Mouse (Mus musculus) thymus, adult 2 months (tissue): ENCODE results near the gene Omg. TPM values are rescaled to one million over a fixed set of nuclear protein-coding genes. Genes with fewer than 3 reads are reported as not detected.

Source experiments
- DNase-seq: peaks from one replicate; pipeline ENCODE4 v3.0.0; 2021
- H3K27ac ChIP-seq: fragments of 200-500 bp; 2 replicates; pipeline ENCODE4 v1.5.1; 2012; ENCODE audit warnings: low read length, control low read depth; ENCODE audit not compliant: control insufficient read depth, insufficient read depth
- H3K27me3 ChIP-seq: fragments of 200-500 bp; 2 replicates; pipeline ENCODE4 v1.6.1; 2012; ENCODE audit warnings: mild to moderate bottlenecking, low read length, moderate library complexity, mixed read lengths; ENCODE audit not compliant: control insufficient read depth, insufficient read depth
- H3K36me3 ChIP-seq: fragments of 200-500 bp; 2 replicates; pipeline ENCODE4 v1.6.1; 2012; ENCODE audit warnings: mild to moderate bottlenecking, low read length, moderate library complexity; ENCODE audit not compliant: control insufficient read depth, insufficient read depth
- H3K4me1 ChIP-seq: fragments of 200-500 bp; replicated peaks from 2 replicates; pipeline ENCODE4 v1.6.1; 2012; ENCODE audit warnings: low read length; ENCODE audit not compliant: control insufficient read depth, insufficient read depth
- H3K4me3 ChIP-seq: fragments of 200-500 bp; 2 replicates; pipeline ENCODE4 v1.5.1; 2012; ENCODE audit warnings: mild to moderate bottlenecking, low read length, control low read depth, moderate library complexity; ENCODE audit not compliant: control insufficient read depth, insufficient read depth
- CTCF ChIP-seq: fragments of 200-500 bp; IDR thresholded peaks from 2 replicates; pipeline ENCODE4 v1.5.1; 2012; ENCODE audit warnings: mild to moderate bottlenecking, control low read depth, low read length, moderate library complexity, borderline replicate concordance; ENCODE audit not compliant: control insufficient read depth, poor library complexity, insufficient read depth; ENCODE audit errors: extremely low read depth
- POLR2A ChIP-seq: fragments of 200-500 bp; IDR thresholded peaks from 2 replicates; pipeline ENCODE4 v1.6.1; 2012; ENCODE audit warnings: mild to moderate bottlenecking, low read length, control low read depth, moderate library complexity; ENCODE audit not compliant: control insufficient read depth, poor library complexity, insufficient read depth; ENCODE audit errors: extremely low read depth
- WGBS: fragments of 180-500 bp; shearing (Covaris S2); methylation state at CpG from one replicate; pipeline ENCODE4 v1.1.7; 2018; 5-methylcytosine and 5-hydroxymethylcytosine counted together
- polyA plus RNA-seq: library from polyadenylated mRNA; depleted of rRNA; stranded (reverse); fragments of >200 nt; gene quantifications from 2 replicates; pipeline ENCODE4 v1.2.3, GENCODE M21; 2012; rRNA removed

Gene Omg
- 0.05 and 0.23 TPM in 2 replicates for polyA plus RNA-seq

GRCm38 (mm10) chr11:79503845-79504244 is at the start of gene Omg:
Gene Omg (minus strand): TSS chr11:79504084.
- no peak within 1 kb of the TSS for H3K4me3 ChIP-seq
- 90% methylated on average over 8 of the region's 8 CpGs for WGBS
- no peaks in the 10 kb centered on the region for H3K36me3 ChIP-seq
- DNase-seq, result no peak
- no peak within 1 kb of the TSS for H3K27ac ChIP-seq
- no peaks in the 10 kb centered on the region for H3K27me3 ChIP-seq
- TF ChIP-seq CTCF, result no peak
- TF ChIP-seq POLR2A, result no peak
- H3K4me1 ChIP-seq, result no peaks in the 10 kb centered on the region

GRCm38 (mm10) chr11:79552622-79553021 is 48.7 kb upstream of the Omg start:
- TF ChIP-seq CTCF (no peak), POLR2A (no peak)
- Histone ChIP-seq H3K27ac (no peak overlapping the region), H3K27me3 (no peaks in the 10 kb centered on the region), H3K36me3 (0 out of 2 replicates have a peak, but pooled peaks cover 3% of the 10 kb centered on the region), H3K4me3 (no peak overlapping the region), H3K4me1 (no peaks in the 10 kb centered on the region)
- no peak for DNase-seq
- WGBS, result 5% methylated on average over 1 of the region's 1 CpGs

- no peaks in the 10 kb centered on the region for H3K4me1 ChIP-seq
- no peak for DNase-seq
- H3K27me3 ChIP-seq, result no peaks in the 10 kb centered on the region
- WGBS, result 98% methylated on average over 3 of the region's 3 CpGs
- H3K4me3 ChIP-seq, result no peak overlapping the region
- H3K27ac ChIP-seq, result no peak overlapping the region
- no peak for TF ChIP-seq POLR2A
- TF ChIP-seq CTCF, result no peak
- no peaks in the 10 kb centered on the region for H3K36me3 ChIP-seq
Measured at GRCm38 (mm10) chr11:79536293-79536692, 32.4 kb upstream of the Omg start.

- DNase-seq, result no peak
- H3K4me3 ChIP-seq, result no peak overlapping the region
- H3K4me1 ChIP-seq, result peaks cover 4% of the 10 kb centered on the region
- H3K36me3 ChIP-seq, result no peaks in the 10 kb centered on the region
- H3K27me3 ChIP-seq, result no peaks in the 10 kb centered on the region
- no peak overlapping the region for H3K27ac ChIP-seq
- no peak for TF ChIP-seq CTCF
- no peak for TF ChIP-seq POLR2A
- 40% methylated on average over 4 of the region's 4 CpGs for WGBS
Measured at GRCm38 (mm10) chr11:79535554-79535953, 31.7 kb upstream of the Omg start.

- TF ChIP-seq CTCF, result no peak
- TF ChIP-seq POLR2A, result no peak
- 94% methylated on average over 8 of the region's 8 CpGs for WGBS
- DNase-seq, result no peak
Measured at GRCm38 (mm10) chr11:79533950-79534690, 30.2 kb upstream of the Omg start.

GRCm38 (mm10) chr11:79533311-79533710 is 29.4 kb upstream of the Omg start:
- TF ChIP-seq CTCF, result no peak
- TF ChIP-seq POLR2A, result no peak
- Histone ChIP-seq H3K4me3 (no peak overlapping the region), H3K4me1 (peaks cover 10% of the 10 kb centered on the region), H3K36me3 (no peaks in the 10 kb centered on the region), H3K27me3 (no peaks in the 10 kb centered on the region), H3K27ac (no peak overlapping the region)
- WGBS, result 96% methylated on average over 6 of the region's 6 CpGs
- DNase-seq, result no peak

More at GRCm38 (mm10) chr11:79533950-79534690, 30.2 kb upstream of the Omg start:
- H3K27ac ChIP-seq, result no peak overlapping the region
- no peak overlapping the region for H3K4me3 ChIP-seq
- peaks cover 7% of the 10 kb centered on the region for H3K4me1 ChIP-seq
- H3K36me3 ChIP-seq, result no peaks in the 10 kb centered on the region
- no peaks in the 10 kb centered on the region for H3K27me3 ChIP-seq
